Mouse (Mus musculus) 3T3-L1 (cell line): Measurements from ENCODE around the gene Pmel.

Source experiments
- DNase-seq: peaks from one replicate; pipeline ENCODE4 v3.0.0-alpha.2; 2015; ENCODE audit warnings: low read depth, low spot score

Pmel gene

DNA sequence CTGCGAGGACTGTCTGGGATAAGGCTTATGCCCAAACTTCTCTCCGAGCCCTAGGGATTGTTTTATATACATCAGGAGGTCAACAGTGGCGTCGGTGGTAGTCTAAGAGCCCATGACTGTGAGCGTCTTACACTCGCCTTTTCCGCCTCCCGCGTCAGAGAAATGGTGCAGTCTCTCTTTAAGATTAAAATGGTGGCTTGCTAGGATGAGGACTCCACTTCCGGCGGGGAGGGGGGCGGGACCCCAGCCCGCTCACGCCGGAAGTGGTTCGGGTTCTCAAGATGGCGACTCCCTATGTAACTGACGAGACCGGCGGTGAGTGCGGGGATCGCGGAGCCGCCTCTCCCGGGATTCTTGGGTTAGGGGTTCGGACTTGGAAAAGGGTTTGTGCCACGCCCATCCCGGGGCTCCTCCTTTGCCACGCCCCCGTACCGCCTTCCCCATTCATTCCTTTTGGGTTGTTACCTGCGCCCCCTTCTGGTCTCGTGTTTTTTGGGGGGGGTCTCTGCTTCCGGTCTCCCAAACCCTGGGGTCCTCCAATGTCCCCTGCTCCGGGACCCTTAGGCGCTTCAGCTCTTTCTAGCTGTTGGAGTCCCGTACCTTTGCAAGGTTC, 44.4 kb downstream of the Pmel start:
- DNase-seq: peak; percentile 90
